Mouse (Mus musculus) T-helper 17 cell (primary cell): ENCODE measurements around the gene Pdlim7.

Experiments
- in situ Hi-C, 2 experiments: fragments of 300-600 bp; cut with MboI, MseI; formaldehyde crosslinking; loops; 1 replicate in 1 of 2; 2 replicates in 1 of 2; pipeline ENCODE4 v1.15.1; 2025; ENCODE audit warnings: high pct_unique_total_duplicates in 2 of 2

Gene Pdlim7

GRCm38 (mm10) chr13:55471156-55471818 is 42.2 kb downstream of the Pdlim7 start:
- in situ Hi-C loops = no loop called here

DNA sequence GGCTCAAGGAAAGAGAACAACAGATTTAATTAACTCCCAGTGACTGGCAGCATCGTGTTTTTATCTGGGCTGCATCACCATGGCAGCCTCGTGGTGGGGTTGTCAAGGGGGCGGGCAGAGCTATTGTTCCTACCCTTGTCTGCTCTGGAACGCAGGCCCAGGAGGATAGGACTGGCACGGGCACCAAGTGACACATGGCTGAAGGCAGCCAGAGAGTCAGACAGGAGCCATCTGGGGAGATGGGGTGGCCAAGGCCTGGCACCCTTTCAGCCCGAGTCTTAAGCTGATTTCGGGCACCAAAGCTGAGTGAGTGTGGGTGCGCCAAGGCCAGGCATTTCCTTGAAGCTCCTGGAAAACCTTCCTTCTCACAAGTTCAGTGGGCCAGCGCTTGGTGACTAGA is 43.1 kb downstream of the Pdlim7 start:
- in situ Hi-C loops = no loop called here

DNA sequence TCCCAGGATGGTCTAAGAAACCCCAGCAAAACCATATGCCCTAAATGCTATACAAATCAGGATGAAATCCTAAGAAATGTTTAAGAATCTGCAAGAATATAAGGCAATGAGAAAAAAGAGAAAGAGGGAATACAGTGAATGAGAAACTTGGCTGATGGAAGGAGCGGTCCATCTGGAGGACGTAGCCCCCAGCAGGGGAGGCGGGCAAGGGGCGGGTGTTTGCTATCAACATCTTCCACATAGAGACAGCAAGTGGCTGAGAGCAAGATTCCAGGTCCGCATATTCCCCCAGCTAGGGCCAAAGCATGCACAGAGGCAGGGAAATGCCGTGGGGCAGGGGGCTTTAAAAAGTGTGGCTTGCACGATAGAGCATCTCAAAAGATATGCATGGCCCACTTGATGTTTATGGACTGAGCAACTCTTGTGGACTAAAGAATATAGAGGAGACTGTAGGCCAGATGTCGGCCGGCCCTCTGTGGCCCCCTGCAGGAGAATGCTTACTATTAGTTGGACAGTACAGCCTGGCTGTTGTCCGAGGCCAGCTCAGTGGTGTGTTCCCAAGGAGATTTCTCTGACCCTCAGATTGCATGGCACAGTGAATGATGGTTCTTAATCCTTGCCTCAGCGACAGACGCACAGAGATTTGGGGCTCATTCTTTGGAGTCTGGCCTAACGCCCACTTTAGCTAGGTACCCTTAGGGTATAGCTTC is 44.5 kb downstream of the Pdlim7 start:
- in situ Hi-C loops = no loop called here

DNA sequence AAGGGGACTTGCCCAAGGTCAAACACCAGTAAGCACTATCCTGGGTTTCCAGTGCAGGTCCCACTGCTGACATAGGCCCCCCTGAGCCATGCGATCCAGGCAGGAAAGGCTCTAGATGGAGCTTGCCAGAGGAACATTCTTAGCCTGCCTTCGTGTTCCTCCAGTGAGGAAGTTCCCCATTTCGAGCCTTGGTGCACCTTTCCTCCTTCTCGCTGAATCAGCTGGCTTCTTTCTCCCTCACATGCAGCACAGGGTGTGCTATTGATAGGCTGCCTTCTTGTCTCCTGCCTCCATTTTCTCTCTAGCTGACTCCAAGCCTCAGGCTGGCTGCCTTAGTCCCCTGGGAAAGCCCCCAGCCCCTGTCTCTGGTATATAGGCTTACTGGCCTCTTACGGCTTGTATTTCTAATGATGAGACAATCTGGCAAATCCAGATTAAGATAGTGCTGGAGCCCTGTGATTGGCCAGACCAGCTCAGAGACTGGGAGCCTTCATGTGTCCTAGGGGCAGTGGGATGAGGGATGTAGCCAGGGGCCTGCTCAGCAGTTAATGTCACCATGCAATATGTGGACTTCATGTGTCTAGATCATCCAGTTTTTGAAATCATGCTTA is 47.5 kb downstream of the Pdlim7 start:
- in situ Hi-C loops = no loop called here

- in situ Hi-C loops = no loop called here
These were observed 48.3 kb downstream of the Pdlim7 start for GRCm38 (mm10) chr13:55465184-55465583.

DNA sequence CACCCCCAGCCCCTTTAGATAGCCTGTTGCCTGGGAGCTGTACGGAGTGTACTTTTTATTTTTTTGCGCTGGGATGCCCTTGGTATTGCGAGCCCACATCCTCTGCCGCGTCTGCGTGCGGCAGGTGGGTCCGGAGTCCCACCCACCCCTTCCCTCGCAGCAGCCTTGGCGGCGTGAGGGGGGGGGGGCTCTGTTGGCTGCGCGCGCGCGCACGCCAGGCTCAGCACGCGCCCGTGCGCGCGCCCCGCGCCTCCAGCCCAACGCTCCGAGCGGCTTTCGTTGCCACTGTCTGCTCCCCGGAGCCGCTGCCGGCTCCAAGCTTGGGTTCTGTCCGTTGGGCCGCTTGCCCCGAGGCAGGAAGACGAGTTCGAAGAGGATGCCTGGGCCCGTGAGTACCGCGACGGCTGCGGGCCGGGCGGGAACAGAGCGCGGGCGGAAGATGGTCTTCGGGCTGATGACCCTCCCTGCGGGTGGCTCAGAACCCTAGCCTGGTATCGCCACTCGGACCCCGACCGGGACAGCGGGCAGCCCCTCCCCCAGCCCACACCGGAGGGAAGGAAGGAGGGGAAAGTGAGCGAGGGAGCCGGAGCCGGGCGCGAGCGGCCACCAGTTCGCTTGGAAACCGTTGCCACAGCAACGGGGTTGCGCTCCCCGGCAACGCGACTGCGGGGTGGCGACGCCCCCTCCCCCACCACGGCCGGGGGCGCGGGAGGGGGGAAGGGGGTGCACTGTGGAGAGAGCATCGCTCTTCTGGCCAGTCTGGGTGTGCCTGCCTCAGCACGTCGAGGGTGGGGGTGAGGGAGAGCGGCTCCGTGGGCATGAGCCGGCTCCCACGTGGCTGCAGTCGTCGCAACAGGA is 49.2 kb downstream of the Pdlim7 start, which contains the start of gene Prr7:
Gene Prr7, plus strand, starts transcription at position 241 of the 858 bp plus-strand sequence.
- in situ Hi-C loops = no loop called here

DNA sequence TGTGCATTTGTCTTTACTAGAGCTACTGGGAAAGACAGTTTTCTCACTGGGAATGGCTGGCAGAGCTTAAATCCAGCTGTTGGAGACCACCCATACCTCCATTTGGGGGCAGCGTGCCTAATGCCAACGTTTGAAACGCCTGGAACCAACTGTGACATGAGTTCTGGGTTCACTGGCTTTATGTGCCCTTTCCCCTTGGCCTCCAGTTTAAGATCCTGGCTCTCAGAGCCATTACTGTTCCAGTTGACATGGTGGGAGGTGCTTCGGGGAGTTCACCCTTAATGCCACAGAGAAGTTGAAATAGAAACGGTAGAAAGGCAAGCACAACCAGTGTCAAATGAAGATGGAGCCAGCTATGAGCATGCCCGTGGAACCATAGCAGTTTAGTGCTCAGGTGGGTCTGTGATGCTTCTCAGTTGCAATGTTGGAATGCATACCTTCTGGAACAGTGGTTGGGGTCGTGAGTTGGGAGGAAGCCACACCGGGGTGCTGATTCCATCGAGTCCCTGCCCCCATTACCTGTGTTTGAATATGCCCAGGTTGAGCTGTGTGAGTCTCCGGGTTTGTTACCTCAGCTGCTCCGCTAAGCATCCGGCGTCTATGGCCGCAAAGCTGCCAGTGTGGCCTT is 50.0 kb downstream of the Pdlim7 start:
- in situ Hi-C loops = no loop called here

DNA sequence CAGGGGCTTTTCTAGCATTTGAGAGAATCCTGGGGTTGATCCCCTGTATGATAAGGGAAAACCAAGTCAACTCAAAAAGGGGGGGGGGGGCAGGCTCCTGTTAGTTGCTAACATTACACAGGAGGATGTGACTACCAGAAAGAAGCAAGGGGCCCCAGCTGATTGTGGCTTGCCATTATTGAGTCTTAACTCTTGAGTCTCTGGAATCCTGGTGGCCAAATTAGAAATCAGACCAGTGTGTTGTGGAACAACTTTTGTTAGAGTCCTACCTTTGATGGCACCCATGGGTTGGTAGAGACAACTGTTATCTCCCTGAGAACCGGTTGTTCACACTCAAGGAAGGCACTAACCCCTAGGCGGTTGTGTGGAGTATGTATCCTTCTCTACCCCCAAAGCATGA is 50.5 kb downstream of the Pdlim7 start:
- in situ Hi-C loops = no loop called here

- in situ Hi-C loops = no loop called here
These were observed 61.5 kb downstream of the Pdlim7 start for GRCm38 (mm10) chr13:55451785-55452549.

GRCm38 (mm10) chr13:55451296-55451695 is 62.2 kb downstream of the Pdlim7 start:
- in situ Hi-C loops = no loop called here

- in situ Hi-C loops = no loop called here
These were observed 62.9 kb downstream of the Pdlim7 start for GRCm38 (mm10) chr13:55450511-55450980.

DNA sequence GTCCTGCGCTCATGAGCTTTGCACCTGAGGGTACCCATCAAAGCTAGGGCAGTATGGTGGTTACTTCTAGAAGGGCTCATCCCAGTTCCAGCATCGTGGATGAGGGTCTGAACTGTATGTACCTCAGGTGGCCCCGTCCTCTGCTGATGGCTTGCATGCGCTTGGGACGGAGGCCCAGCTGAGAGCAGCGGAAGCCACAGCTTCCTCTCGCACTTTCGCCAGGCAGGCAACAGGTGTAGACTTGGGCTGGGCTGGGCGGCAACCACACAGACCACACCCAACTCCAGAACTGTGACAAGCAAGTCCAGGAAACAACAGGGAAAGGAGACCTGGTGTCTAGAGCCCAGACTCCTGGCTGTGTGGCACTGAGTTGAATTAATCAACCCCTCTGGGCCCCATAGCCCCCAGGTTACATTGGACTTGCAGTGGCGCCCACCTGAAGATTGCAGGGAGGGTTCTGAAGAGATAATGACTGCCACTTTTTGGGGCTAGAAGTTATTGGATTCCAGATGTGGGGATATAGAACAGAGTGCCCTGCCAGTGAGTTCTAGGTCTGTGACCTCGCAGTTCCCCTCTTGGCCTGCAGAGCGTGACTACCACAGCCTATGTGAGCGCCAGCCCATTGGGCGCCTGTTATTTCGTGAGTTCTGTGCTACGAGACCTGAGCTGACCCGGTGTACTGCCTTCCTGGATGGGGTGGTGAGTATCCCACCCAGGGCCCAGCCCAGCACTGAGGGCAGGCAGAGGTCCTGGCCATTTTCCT is 63.6 kb downstream of the Pdlim7 start:
- in situ Hi-C loops = loop anchor here in 1 of 2 experiments (10.0 kb wide), 1 partner anchor 755 kb away; the partner anchor contains the start of gene Rnf44

DNA sequence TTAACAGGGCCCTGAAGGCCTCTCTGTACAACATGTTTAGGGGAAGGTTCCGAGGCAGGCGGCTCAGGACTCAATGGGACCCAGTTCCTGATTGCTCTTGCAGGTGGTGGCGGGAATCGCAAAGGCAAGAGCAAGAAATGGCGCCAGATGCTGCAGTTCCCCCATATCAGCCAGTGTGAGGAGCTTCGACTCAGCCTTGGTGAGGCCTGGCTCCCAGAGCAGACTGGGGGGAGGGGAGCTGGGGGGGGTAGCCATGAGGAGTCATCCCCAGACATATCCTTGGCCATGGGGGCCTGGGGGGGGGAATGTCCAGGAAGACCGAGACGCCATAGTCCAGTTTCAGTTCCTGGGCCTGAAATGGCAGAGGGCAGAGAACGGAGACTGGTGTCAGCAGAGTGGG is 64.3 kb downstream of the Pdlim7 start:
- in situ Hi-C loops = loop anchor here in 1 of 2 experiments (10.0 kb wide), 1 partner anchor 754 kb away; the partner anchor contains the start of gene Rnf44

DNA sequence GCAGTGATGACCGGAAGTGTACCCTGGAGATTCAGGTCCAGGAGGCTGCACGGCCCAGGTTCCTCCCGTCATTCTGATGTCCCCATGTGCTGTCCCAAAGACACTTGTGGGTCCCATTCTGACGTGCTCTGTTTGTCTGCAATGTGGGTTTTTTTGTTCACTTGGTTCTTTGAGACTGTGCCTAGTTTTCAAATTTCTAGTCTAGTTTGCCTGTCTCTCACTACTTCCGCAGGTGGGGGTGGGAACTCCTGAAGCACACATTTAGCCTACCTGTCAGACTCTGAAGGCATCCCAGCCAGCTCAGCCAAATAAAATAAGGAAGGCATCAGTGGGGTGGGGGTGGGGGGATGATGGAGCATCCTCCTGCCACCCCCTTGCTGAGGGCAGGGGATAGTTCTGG is 65.3 kb downstream of the Pdlim7 start:
- in situ Hi-C loops = loop anchor here in 1 of 2 experiments (10.0 kb wide), 1 partner anchor 753 kb away; the partner anchor contains the start of gene Rnf44

- in situ Hi-C loops = loop anchor here in 1 of 2 experiments (10.0 kb wide), 1 partner anchor 753 kb away; the partner anchor contains the start of gene Rnf44
These were observed 65.9 kb downstream of the Pdlim7 start for GRCm38 (mm10) chr13:55447543-55447943.

DNA sequence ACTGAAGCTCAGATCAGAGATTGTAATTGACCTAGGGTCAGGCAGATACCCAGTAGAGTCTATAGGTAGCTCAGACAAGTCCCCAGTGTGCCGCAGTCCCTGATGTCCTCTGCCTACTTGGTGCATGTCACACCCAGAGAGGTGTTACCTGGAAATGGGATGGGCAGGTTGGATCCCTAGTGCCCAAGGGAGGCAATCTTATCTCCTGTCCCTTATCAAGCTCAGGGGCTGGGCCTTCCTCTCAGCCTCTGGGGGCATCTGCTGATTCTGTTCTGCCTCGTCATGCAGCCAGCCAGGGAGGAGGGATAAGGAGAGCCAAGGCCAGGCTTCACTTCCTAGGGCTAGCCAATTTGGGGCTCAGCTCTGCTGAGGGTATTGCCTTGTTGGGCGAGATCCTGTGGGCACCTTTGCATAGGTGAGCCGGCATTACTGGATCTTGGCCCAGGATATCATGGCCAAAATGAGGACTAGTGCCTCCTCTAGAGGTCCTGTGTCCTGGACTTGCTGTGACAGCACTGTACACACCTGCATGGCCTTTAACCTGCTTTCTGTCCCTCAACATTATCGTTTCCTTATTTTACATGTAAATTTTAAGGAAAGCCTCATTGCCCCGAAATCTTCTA is 66.9 kb downstream of the Pdlim7 start:
- in situ Hi-C loops = loop anchor here in 1 of 2 experiments (10.0 kb wide), 1 partner anchor 752 kb away; the partner anchor contains the start of gene Rnf44
